Mouse (Mus musculus) testis, adult 2 months (tissue): ENCODE measurements at regions not wholly inside any gene's neighbourhood (a gene's known extent, or its start where the extent isn't known, plus 50 kb on each side); places are given as distances from the start of the nearest gene placed in this dataset.

ENCODE experiments used
- CTCF ChIP-seq: fragments of 200-500 bp; IDR thresholded peaks from 2 replicates; pipeline ENCODE4 v1.5.1; 2012; ENCODE audit warnings: low read depth, mild to moderate bottlenecking, inconsistent platforms, low read length, moderate library complexity; ENCODE audit not compliant: control insufficient read depth, insufficient read depth, insufficient replicate concordance
- POLR2A ChIP-seq: fragments of 200-500 bp; IDR thresholded peaks from 2 replicates; pipeline ENCODE4 v1.6.1; 2012; ENCODE audit warnings: low read depth, mild to moderate bottlenecking, inconsistent platforms, low read length, moderate library complexity; ENCODE audit not compliant: control insufficient read depth

- TF ChIP-seq POLR2A = no peak
- no peak for TF ChIP-seq CTCF
Observed at GRCm38 (mm10) chr3:143542811-143543210, 661.0 kb upstream of the Pkn2 start.
